ENCODE assay signal across 15 mouse cellular contexts in genomic region chr13:115266164-115266563, GRCm38 (mm10).
"Had no signal": no experiment of that assay in that cellular context is flagged by ENCODE, and none has a peak within 500 bp of the region (broad histone marks: within the 10 kb centered on the region; RNA-seq: fewer than 3 reads in every experiment).

No protein-coding gene starts in this region.

- H3K27ac ChIP-seq: kidney, postnatal 0 days; limb, embryonic 15.5 days; liver, embryonic 12.5 days; midbrain, embryonic 12.5 days; stomach, embryonic 15.5 days had no signal

- H3K27me3 ChIP-seq: limb, embryonic 15.5 days; liver, embryonic 12.5 days; midbrain, embryonic 12.5 days; stomach, embryonic 15.5 days had no signal

- DNase-seq: kidney, adult 9 months; kidney, postnatal 36 days; layer of hippocampus, adult 9-11 months; layer of hippocampus, postnatal 36 days; lung, embryonic 14.5 days; lung, postnatal 10 days; lung, postnatal 4 days; right cerebral cortex, postnatal 14 days; thymus, adult 2 months; thymus, postnatal 36 days had no signal

- H3K4me2 ChIP-seq: limb, embryonic 15.5 days; liver, embryonic 12.5 days; lung, embryonic 14.5 days; midbrain, embryonic 12.5 days; stomach, embryonic 15.5 days had no signal

- H3K9me3 ChIP-seq: limb, embryonic 15.5 days; liver, embryonic 12.5 days; midbrain, embryonic 12.5 days; stomach, embryonic 15.5 days had no signal

- H3K9ac ChIP-seq: limb, embryonic 15.5 days; liver, embryonic 12.5 days; lung, embryonic 14.5 days; midbrain, embryonic 12.5 days; stomach, embryonic 15.5 days had no signal

- H3K4me3 ChIP-seq: limb, embryonic 15.5 days; liver, embryonic 12.5 days; midbrain, embryonic 12.5 days; stomach, embryonic 15.5 days had no signal

- H3K36me3 ChIP-seq: limb, embryonic 15.5 days; liver, embryonic 12.5 days; midbrain, embryonic 12.5 days; stomach, embryonic 15.5 days had no signal

- ATAC-seq: liver, embryonic 12.5 days had no signal

- H3K4me1 ChIP-seq: limb, embryonic 15.5 days; liver, embryonic 12.5 days; midbrain, embryonic 12.5 days; stomach, embryonic 15.5 days had no signal
